Mouse (Mus musculus) A20 (cell line): Measurements from ENCODE around the gene Tsga13.
A peak's percentile ranks its signal among the peaks of the same experiment; 100 is the strongest.

Experiments used
- DNase-seq: peaks from one replicate; pipeline ENCODE4 v3.0.0-alpha.2; 2011; ENCODE audit warnings: low read depth, low spot score

Tsga13 gene

DNA sequence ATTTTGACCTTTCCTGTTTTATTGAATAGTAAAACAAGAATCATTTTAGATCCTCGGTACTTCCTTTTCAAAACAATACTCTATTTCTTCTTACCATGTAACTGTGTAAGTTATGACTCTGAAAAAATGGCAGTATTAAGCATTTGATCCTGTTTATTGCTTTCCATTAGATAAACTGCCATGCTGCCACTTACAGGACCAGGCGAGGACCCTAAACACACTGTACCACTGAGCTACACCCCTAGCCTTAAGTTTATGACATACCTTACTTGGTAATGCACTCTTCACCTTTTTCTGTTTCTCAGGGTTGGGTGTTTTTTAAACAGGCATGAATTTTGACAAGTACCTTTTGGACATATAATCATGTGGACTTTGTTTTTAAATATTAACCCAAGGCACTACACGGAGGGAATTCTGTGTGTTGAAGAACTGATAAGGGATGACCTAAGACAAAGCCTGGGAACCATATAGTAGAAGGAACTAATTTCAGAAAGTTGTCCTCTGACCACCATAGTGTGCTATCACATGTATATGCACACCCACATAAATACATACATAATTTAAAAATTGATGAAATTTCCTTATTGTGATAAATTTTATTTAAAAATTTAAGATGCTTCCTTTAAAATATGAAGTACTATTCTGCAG, 50.2 kb downstream of the Tsga13 start:
- DNase-seq = no peak

DNA sequence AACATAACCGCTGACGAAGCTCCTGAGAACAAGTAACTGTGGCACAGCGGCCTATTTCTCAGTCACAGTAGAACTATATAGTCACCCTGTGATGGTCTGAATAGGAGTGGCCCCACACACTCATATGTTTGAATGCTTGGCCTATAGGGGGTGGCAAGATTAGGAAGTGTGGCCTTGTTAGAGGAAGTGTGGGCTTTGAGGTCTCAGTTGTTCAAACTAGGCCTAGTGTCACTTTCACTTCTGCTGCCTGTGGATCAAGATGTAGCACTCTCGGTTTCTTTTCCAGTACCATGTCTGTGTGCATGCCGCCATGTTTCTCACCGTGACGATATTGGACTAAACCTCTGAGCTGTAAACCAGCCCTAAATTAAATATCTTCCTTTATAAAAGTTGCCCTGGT, 59.4 kb downstream of the Tsga13 start:
- peak; percentile 74 for DNase-seq

GRCm38 (mm10) chr6:30855205-30855604, 60.2 kb downstream of the Tsga13 start:
- DNase-seq = no peak

- DNase-seq = no peak
These were observed 65.6 kb downstream of the Tsga13 start for GRCm38 (mm10) chr6:30849818-30850217.
